Mouse (Mus musculus) liver, adult (tissue): ENCODE data around the gene Myf5.

Source experiments
- GATA4 ChIP-seq: IDR thresholded peaks from 2 replicates; pipeline ENCODE4 v1.6.1; 2014; ENCODE audit warnings: mild to moderate bottlenecking, low read length; ENCODE audit not compliant: insufficient replicate concordance

Myf5 gene

GRCm38 (mm10) chr10:107485870-107486269 is at the start of gene Myf5:
Gene Myf5, minus strand, starts transcription at chr10:107486134.
- TF ChIP-seq GATA4: no peak

- no peak for TF ChIP-seq GATA4
These were observed 42.8 kb upstream of the Myf5 start for GRCm38 (mm10) chr10:107528758-107529157.

- no peak for TF ChIP-seq GATA4
These were observed 33.3 kb upstream of the Myf5 start for GRCm38 (mm10) chr10:107519216-107519615.

GRCm38 (mm10) chr10:107516641-107517040 is 30.7 kb upstream of the Myf5 start:
- TF ChIP-seq GATA4: no peak

- TF ChIP-seq GATA4: no peak
These were observed 28.8 kb upstream of the Myf5 start for GRCm38 (mm10) chr10:107514735-107515134.

- no peak for TF ChIP-seq GATA4
These were observed 20.5 kb upstream of the Myf5 start for GRCm38 (mm10) chr10:107506397-107506796.

GRCm38 (mm10) chr10:107503430-107503829 is 17.5 kb upstream of the Myf5 start:
- TF ChIP-seq GATA4: no peak

GRCm38 (mm10) chr10:107502193-107502592 is 16.3 kb upstream of the Myf5 start:
- no peak for TF ChIP-seq GATA4

GRCm38 (mm10) chr10:107499656-107500055 is 13.7 kb upstream of the Myf5 start:
- TF ChIP-seq GATA4: no peak

GRCm38 (mm10) chr10:107496402-107496801 is 10.5 kb upstream of the Myf5 start:
- no peak for TF ChIP-seq GATA4

- no peak for TF ChIP-seq GATA4
These were observed 8.6 kb upstream of the Myf5 start, which contains the start of gene Myf6 for GRCm38 (mm10) chr10:107494568-107494967. Gene Myf6, minus strand, starts transcription at chr10:107494737.

GRCm38 (mm10) chr10:107493580-107494474 is 7.9 kb upstream of the Myf5 start:
- no peak for TF ChIP-seq GATA4

GRCm38 (mm10) chr10:107492867-107493579 is 7.1 kb upstream of the Myf5 start:
- TF ChIP-seq GATA4: no peak

- no peak for TF ChIP-seq GATA4
These were observed 2.9 kb upstream of the Myf5 start for GRCm38 (mm10) chr10:107488654-107489315.

- no peak for TF ChIP-seq GATA4
These were observed 836 bp upstream of the Myf5 start for GRCm38 (mm10) chr10:107486770-107487169.
